Mouse (Mus musculus) right cerebral cortex, adult 2 months (tissue): ENCODE data around the gene Mark3.

Experiments used
- DNase-seq, 2 experiments: peaks; one replicate each; pipeline ENCODE4 v3.0.0; 2021 to 2022; ENCODE audit warnings: low spot score in 2 of 2

Gene Mark3

DNA sequence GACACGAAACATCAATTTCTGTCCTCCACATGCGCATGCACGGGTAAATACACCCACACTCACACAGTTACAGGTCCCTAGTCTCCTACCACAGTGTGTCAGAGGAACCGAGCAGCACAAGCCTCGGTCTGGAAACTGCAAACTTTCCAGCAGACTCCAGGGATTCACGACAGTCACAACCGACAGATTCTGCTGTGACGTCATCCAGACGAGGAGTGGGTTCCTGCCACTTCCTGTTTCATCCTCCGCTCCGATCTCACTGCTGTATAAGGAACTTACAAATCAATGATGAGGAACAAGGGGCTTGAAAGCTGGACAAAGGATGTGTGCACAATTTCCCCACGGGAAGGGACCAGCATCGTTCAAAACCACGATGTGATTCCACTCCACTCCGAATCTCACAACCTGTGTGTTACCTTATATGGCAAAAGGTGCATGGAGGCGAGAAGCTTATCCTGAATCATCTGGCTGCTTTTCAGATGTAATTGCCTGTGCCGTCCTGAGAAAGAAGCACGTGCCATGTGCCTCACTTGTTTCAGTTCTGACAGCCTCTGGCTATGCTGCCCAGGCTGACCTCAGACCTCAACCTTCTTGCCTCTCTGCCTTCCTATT lies 14.6 kb upstream of the Mark3 start:
- DNase-seq = peak; percentile 67 to 76

DNA sequence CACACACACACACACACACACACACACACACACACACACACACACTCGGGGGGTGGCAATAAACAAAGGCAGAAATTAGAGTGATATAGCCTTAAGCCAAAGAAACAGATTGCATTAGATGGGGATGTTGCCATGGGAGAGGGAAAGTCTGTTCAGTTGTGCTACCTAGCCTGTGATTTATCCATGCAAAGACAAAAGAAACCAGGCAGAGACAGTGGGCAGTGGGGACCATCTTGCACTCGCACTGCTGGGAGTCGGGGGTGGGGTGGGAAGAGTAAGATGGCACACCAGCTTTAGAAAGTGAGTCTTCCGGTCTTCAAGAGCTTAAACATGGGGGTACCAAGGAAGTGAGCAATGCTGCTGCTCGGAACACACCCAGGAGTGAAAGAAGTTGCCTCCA lies 14.0 kb upstream of the Mark3 start:
- DNase-seq = no peak

DNA sequence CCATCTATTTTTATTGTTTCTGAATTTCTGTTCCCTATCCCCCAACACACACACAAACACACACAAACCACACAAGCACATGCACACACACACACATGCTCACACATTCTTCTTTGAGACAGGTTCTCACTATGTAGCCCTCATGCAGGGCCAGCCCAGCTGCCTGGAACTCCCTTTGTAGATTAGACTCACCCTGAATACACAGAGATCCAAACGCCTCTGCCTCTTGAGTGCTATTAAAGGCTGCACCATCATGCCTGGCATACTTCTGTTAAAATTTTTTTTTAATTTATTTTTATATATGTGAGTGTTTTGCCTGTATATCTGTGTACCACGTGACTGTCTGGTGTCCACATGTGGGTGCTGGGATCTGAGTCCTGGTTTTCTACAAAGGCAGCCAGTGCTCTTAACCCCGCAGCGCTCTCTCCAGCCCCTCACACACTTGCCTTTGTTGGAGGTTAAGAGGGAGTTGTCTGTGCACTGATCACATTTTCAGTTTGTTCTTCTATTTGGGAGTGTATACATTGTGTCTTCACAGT lies 12.0 kb upstream of the Mark3 start:
- no peak for DNase-seq

DNA sequence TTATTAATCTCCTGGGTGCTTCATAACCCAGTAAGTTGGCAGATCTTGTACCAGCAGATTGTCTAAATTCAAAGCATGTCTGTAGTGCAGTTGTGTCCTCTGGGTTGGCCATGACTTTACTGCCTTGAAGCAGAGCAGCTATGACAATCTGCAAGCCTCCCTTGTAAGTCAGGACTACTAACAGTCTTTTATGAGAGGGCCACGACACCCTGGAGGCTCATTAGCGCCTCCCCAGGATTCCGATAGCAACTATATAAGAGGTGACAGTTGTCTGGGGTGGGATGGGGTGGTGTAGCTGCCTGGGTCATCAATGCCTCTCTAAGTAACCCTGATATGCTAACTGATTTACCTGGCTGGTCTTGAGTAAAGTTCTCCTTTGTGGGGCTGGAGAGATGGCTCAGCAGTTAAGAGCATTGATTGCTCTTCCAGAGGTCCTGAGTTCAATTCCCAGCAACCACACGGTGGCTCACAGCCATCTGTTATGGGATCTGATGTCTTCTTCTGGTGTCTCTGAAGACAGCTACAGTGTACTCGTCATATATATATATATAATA lies 11.2 kb upstream of the Mark3 start:
- no peak for DNase-seq

DNA sequence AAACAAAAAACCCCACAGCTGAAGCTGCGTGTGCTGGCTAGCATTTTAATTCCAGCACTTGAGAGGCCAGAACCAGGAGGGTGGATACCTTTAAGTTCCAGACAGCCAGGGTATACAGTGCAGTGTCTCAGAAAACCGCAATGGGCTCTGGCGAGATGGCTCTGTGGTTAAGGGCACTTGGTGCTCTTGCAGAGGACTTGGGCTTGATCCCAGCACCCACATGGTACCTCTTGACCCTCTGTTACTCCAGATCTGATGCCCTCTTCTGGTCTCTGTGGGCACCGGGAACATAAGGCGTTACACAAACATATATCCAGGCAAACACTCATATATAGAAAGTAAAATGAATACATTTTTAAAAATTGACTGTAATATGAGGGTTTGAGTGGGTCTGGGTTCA lies 9.0 kb upstream of the Mark3 start:
- no peak for DNase-seq

DNA sequence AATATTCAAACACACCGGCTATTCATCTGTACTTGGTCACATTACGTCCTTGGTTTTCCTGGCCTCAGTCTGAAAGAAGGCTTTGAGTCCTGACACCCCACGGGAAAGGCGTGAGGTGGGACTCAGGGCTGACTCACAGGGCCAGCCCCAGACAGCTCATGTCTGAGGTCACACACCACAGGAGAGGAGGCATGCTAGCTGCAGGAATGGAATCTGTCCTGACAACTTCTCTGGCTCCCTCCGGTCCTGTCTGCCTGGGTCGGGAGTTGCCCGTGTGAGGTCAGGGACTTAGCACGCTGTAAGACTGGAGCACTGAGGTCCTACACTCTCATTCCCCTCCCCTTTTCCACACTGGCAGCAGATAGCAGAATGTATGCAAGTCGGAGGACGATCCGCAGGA lies 5.5 kb upstream of the Mark3 start:
- DNase-seq = no peak

DNA sequence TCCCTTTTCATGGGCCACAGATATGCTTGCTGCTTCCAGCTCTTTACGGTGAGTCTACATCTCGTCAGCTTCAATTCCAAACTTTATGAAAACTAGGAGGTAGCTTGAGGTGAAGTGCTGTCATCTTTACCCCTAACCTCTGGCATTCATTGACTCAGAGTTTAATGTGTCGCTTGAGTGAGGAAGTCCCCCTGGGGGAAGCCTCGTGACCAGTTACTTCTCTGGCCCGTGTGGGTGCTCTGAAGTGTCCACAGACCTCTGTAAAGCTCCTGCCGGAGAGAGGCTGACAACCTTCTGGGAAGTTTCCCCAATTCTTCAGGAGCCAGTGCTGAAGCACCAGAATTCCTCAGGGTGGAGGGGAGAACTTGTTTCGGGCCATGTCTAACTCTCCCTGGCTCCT lies 1.9 kb upstream of the Mark3 start:
- no peak for DNase-seq

DNA sequence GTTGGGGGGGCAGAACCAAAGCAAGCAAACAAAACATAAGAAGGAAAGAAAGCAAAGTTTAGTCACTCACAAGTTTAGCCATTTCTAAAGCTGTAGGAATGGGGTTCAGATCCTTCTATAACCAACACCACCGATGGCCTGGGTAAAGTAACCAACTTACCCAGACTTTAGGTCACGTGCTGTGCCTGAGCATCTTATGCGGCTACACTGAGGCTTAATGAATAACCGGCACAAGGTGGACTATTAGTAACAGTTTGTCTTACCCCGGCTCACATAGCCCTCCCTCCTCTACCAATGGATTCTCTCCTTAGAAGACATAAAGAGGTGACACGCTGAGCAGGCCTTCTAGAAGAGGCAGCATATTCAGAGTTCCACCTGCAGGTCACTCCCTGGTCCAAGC lies 1.0 kb upstream of the Mark3 start:
- DNase-seq = no peak

DNA sequence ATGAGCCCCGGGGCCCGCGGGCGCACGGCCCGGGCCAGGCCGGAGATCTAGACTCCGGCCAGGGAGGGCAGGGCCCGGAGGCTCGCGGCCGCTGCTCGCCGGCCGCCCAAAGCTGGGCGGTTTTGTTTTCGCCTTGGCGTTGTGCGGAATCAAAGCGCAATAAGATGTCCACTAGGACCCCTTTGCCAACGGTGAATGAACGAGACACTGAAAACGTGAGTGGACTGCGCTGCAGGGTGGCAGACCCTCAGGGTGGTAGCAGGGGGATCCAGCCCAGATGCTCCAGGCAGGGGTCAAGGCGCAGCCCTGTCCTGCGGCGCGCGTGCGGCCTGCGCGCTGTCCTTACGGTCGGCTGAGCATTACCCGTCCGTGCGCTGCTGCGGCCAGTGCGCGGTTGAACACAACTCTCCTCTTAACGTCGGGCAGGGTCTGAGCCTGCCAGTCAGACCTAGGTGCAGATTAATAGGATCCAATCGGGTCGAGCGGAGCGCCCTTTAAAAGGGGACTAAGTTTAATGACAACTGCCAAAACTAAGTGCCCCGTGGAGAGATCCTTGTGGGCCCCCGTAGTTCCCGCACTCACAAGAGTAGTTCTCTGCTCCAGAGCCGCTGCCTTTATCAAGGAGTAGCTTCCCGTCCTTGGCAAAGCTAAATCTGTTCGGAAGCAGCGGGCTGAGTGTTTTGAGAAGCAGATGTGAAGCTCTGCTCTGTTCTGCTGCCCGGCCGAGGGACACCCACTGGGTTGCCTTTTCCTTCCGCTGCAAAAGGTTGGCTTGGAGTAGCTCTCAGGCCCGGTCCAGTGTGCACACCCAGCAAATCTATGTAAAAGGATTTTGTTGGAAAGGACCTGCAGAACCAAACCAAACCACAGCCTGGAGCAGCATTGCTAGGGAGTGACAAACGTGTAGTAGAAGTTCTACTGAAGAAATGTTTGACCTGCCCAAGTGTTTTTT lies 840 bp downstream of the Mark3 start:
- peak in 1 of 2 experiments; percentile 44 for DNase-seq

DNA sequence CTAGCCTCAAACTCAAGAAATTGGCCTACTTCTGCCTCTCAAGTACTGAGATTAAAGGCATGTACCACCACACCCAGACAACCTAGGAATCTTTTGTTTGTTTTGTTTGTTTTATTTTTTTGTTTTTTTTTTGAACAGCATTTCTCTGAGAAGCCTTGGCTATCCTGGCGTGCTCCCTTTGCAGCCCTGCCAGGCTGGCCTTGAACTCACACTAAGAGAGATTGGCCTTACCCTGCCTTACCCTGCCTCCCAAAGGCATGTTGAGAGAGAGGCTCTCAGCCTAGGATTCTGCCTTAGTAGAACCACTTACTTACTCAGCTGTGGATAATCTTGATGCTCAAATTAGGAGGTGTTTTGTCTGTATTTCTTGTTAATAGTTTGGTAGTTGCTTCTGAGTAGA lies 8.7 kb downstream of the Mark3 start:
- DNase-seq = no peak

DNA sequence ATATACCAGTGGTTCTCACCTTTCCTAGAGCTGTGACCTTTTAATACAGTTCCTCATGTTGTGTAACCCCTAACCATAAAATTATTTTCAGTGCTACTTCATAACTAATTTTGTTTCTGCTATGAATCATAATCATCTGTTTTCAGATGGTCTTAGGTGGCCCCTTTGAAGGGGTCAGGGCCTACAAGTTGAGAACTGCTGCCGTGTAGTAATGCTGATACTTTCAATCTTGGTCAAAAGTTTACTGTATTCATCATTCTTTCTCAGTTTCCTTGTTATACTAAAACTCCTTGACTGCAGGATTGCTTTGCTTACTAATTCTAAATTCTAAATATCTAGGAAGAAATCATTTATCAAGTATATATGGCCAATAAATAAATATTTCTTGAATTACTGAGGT lies 10.1 kb downstream of the Mark3 start:
- no peak for DNase-seq

DNA sequence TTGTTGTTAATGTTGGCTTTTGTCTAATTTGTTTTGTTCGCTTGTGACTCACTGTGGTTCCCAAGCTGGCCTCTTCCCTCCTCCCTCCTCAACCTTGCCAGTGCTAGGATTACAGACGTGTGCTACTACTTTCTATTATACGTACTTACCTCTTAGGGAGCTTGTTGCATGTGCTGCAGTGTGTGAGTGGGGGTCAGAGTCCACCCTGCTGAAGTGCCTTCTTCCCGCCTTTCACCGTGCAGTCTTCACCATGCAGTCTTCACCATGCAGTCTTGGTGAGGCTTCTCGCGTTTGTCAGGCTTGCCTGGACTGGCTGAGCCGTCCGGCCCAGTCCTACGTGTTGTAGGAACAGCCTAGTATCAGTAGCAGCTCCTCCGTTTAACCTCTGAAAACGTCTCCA lies 12.9 kb downstream of the Mark3 start:
- DNase-seq = no peak

DNA sequence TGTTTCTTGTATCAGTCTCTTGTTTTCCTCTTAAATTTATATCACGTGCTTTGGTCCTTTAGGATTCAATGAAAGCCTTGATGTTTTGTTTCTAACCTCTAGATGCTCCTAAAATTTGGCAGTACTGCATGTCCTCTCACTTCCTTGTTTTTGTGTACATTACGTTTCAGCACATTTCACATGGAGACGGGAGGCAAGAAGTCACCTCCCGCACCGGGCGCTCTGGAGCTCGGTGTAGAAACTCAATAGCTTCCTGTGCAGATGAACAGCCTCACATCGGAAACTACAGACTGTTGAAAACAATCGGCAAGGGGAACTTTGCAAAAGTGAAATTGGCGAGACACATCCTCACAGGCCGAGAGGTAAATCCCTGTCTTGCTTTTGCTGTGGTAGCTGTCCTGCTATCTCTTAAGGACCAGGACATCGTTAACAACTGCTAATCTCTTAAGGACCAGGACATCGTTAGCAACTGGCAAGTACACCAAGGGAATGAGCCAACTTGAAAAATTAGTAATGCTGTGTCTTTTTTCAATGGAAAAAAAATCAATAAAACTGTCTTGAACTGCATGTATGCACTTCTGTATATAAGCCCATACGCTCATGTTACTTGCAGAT lies 18.2 kb downstream of the Mark3 start:
- no peak for DNase-seq

DNA sequence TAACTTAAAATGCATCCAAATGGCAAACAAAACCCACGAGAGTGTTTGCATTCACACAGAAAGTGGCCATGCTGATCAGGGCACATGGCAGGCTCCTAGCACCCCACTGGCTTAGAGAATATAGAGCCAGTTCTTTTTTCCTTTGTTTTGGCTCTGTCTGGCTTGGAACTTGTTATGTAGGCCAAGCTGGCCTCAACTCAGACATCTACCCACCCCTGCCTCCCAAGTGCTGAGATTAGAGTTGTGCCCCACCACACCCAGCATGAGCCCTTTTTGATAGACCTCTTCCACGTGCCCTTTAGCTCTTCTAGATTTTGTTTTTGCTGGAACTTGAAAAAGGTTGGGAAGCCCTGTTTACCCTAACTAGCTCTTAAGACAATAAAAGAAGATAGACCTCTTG lies 19.5 kb downstream of the Mark3 start:
- DNase-seq = no peak

DNA sequence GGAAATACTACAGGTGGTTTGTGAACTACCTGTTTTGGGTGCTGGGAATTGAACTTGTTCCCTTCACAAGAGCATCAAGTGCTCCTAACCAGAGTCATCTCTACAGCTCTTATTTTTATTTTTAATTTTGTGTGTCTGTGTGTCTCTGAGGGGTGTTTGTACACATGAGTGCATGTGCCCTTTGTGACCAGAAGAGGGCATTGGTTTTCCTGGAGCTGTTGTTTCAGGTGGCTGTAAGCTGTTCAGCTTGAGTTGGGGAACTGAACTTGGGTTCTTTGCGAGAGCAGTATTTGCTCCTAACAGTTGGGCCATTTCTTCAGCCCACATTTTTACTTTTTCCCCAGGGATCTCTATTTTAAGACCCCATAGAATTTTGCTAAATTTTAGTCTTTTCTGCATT lies 23.0 kb downstream of the Mark3 start:
- no peak for DNase-seq

DNA sequence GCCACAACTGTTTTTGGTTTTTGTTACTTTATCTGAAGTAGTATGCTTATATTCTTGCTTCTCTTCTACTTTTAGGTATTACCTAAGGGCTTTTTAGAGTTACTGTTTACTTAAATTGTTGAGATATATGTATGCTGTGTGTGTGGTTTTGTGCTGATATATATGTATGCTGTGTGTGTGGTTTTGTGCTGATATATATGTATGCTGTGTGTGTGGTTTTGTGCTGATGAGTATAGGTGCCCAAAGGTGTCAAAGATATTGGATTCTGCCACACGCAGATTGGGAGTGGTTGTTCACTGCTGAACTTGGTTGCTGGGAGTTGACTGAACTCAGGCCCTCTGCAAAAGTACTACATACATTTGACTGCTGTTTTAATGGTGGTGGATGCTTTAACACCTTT lies 24.6 kb downstream of the Mark3 start:
- DNase-seq = no peak

DNA sequence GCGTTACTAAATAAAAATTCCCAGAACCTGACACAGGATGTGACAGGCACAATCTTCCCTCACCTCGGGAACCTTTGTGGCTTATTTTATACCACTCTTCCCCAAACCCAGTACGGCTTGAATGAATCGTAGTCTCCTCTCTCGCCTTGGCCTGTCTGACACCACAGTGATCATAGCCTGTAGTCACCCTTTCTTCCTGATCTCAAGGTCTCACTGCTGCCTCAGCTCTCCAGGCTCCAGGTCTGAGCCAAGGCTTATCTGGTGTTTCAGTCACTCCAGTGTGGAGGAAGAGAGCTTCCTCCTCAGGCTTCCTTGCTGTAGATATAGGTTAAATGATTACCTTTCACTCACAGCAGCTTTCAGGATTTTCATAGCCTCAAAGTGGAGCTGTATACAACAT lies 25.3 kb downstream of the Mark3 start:
- no peak for DNase-seq

DNA sequence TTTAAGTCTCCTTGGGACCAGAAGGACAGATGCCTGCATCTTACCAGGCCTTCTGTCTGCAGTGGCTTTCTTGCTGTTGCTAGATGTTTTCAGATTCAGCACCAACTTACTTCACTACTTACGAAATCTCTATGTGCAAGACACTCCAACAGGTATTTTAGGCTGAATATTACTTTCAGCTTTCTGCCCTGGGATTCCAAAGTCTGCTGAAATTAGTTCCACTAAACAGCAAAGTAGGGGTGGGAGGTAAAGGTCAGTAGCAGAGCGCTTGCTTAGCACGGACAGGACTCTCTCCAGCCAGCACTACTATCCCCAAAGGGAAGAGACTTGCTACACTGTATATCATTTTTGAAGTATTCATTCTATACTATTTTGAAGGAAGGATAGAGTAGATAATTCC lies 29.5 kb downstream of the Mark3 start:
- DNase-seq = no peak

DNA sequence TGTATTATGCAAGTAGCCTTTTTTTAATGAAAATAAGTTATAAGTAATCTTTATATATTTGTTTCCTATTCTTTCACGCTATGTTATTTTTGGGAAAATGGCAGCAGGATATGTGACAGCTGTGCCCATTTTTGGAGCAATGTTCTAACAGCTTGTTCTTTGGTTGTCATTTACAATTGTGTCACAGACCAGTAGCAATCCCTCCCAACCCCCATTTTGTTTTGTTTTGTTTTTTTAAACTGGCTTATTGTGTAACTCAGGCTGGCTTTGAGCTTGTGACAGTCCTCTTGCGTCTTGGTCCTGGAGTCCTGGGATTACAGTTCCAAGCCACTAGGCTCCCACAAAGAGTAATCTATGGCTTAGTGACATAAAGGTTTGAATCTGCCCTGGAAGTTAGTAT lies 31.3 kb downstream of the Mark3 start:
- DNase-seq = no peak

DNA sequence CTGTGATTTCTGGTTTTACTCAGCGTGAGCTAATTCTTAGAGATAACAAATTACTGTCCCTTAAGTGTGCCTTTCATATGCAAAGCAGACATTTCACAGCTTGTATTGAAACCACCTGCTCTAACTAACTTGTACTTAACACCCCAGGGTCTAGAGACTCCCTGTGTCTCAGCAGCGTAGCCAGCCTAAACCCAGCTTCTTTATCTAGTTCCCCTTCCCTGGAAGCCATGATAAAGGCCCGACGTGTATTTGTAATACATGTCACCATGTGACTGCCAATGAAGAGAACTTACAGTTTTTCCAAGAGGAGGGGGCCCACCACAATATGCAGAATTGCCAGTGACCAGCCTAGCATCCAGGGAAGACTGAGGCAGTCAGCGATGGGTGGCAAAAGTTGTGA lies 33.7 kb downstream of the Mark3 start:
- DNase-seq = no peak

DNA sequence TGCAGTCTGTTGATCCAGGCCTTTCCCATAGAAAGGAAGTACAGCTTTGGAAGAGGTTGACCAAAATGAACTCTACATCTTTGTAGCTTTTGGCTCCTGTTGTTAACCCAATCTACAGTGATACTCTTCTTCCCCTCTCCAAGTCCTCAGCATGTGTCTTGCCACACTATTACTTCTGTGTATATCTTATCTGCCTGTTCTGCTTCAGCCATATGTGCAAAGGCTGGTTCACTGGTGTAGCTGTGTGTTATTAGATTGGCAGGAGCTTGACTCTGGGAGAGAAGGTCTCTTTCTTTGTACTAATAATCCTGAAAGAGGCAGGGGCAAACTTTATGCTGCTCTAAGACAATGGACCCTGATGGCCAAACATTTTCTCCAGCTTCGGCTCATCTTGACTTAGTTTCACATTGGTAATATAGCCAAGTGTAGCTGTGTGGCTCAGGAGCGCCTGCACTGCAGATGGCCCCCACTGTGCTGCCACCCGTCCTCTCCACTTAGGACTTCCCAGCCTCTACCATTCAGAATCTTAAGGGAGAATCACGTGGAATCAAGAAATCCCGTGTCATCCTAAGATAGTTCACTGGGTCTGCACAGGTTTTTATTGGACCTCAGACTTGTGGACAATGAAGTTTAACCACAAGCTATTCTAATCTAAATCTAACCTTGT lies 40.3 kb downstream of the Mark3 start:
- DNase-seq = no peak

DNA sequence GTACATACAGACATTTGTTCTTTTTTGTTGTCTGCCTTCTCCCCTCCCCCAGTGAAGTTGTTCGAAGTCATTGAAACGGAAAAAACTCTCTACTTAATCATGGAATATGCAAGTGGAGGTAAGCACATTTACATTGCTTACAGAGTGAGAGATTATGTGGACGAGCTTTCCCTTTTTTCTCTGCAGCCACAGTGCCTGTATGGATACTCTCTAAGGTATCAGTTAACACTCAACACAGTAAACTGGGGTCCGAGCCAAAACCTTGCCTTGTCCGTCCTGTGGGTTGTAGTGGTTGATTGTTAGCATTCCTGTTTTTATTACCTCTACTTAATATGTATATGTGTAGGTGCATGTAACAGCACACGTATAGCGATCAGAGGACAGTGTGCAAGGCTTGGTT lies 43.9 kb downstream of the Mark3 start:
- DNase-seq = no peak
